Mouse (Mus musculus) limb, embryonic 10.5 days (tissue): ENCODE measurements at regions not wholly inside any gene's neighbourhood (a gene's known extent, or its start where the extent isn't known, plus 50 kb on each side); places are given as distances from the start of the nearest gene placed in this dataset.

ENCODE experiments used
- DNase-seq: peaks from one replicate; pipeline ENCODE4 v3.0.0-alpha.2; 2017; ENCODE audit warnings: low spot score
- H3K27ac ChIP-seq: fragments of 300-500 bp; sonication (generic); 2 replicates; pipeline ENCODE4 v1.5.1; 2016; ENCODE audit warnings: mild to moderate bottlenecking
- H3K27me3 ChIP-seq: fragments of 300-500 bp; sonication (generic); 2 replicates; pipeline ENCODE4 v1.6.1; 2016; ENCODE audit warnings: low read depth, mild to moderate bottlenecking; ENCODE audit not compliant: poor library complexity, severe bottlenecking
- H3K36me3 ChIP-seq: fragments of 300-500 bp; sonication (generic); 2 replicates; pipeline ENCODE4 v1.6.1; 2016; ENCODE audit warnings: mild to moderate bottlenecking, moderate library complexity
- H3K4me1 ChIP-seq: fragments of 300-500 bp; sonication (generic); 2 replicates; pipeline ENCODE4 v1.6.1; 2016
- H3K4me3 ChIP-seq: fragments of 300-500 bp; sonication (generic); 2 replicates; pipeline ENCODE4 v1.5.1; 2016; ENCODE audit warnings: mild to moderate bottlenecking, moderate library complexity
- H3K9me3 ChIP-seq: fragments of 300-500 bp; sonication (generic); replicated peaks from 2 replicates; pipeline ENCODE4 v1.6.1; 2016; ENCODE audit warnings: mild to moderate bottlenecking
- WGBS: fragments of 180-500 bp; shearing (Covaris S2); methylation state at CpG from one replicate; pipeline ENCODE4 v1.1.7; 2016; 5-methylcytosine and 5-hydroxymethylcytosine counted together

GRCm38 (mm10) chr1:35715931-35716330 lies 352.3 kb upstream of the Hs6st1 start:
- DNase-seq, result no peak
- Histone ChIP-seq H3K27ac (no peak overlapping the region), H3K4me1 (no peaks in the 10 kb centered on the region), H3K36me3 (no peaks in the 10 kb centered on the region), H3K4me3 (no peak overlapping the region), H3K9me3 (no peaks in the 10 kb centered on the region), H3K27me3 (no peaks in the 10 kb centered on the region)
- WGBS, result 61% methylated on average over 6 of the region's 6 CpGs

- DNase-seq, result peak; percentile 6
- WGBS, result 91% methylated on average over 2 of the region's 2 CpGs
- Histone ChIP-seq H3K4me1 (no peaks in the 10 kb centered on the region), H3K27ac (no peak overlapping the region), H3K27me3 (no peaks in the 10 kb centered on the region), H3K36me3 (no peaks in the 10 kb centered on the region), H3K4me3 (no peak overlapping the region), H3K9me3 (no peaks in the 10 kb centered on the region)
Observed at GRCm38 (mm10) chr1:35717166-35717565, 351.0 kb upstream of the Hs6st1 start.

GRCm38 (mm10) chr1:35717659-35718058 lies 350.5 kb upstream of the Hs6st1 start:
- Histone ChIP-seq H3K27ac (no peak overlapping the region), H3K4me1 (no peaks in the 10 kb centered on the region), H3K27me3 (no peaks in the 10 kb centered on the region), H3K4me3 (no peak overlapping the region), H3K9me3 (no peaks in the 10 kb centered on the region), H3K36me3 (no peaks in the 10 kb centered on the region)
- whole genome bisulfite sequencing, result 88% methylated on average over 2 of the region's 2 CpGs
- DNase-seq, result no peak

GRCm38 (mm10) chr1:35720063-35720462 lies 348.1 kb upstream of the Hs6st1 start:
- H3K4me1 ChIP-seq, result no peaks in the 10 kb centered on the region
- H3K9me3 ChIP-seq, result no peaks in the 10 kb centered on the region
- H3K27ac ChIP-seq, result no peak overlapping the region
- H3K36me3 ChIP-seq, result no peaks in the 10 kb centered on the region
- H3K27me3 ChIP-seq, result no peaks in the 10 kb centered on the region
- 93% methylated on average over 3 of the region's 3 CpGs for WGBS
- no peak overlapping the region for H3K4me3 ChIP-seq
- DNase-seq, result peak; percentile 7

- no peaks in the 10 kb centered on the region for H3K36me3 ChIP-seq
- peak; percentile 12 for DNase-seq
- H3K27me3 ChIP-seq, result no peaks in the 10 kb centered on the region
- no peak overlapping the region for H3K27ac ChIP-seq
- no peaks in the 10 kb centered on the region for H3K9me3 ChIP-seq
- no peaks in the 10 kb centered on the region for H3K4me1 ChIP-seq
- no peak overlapping the region for H3K4me3 ChIP-seq
- 80% methylated on average over 3 of the region's 3 CpGs for WGBS
Observed at GRCm38 (mm10) chr1:35724366-35724900, 343.8 kb upstream of the Hs6st1 start.

GRCm38 (mm10) chr1:35726596-35726995 lies 341.6 kb upstream of the Hs6st1 start:
- H3K4me1 ChIP-seq, result no peaks in the 10 kb centered on the region
- DNase-seq, result peak; percentile 77
- H3K27ac ChIP-seq, result no peak overlapping the region
- H3K9me3 ChIP-seq, result no peaks in the 10 kb centered on the region
- WGBS, result 28% methylated on average over 1 of the region's 1 CpGs
- no peaks in the 10 kb centered on the region for H3K36me3 ChIP-seq
- no peaks in the 10 kb centered on the region for H3K27me3 ChIP-seq
- H3K4me3 ChIP-seq, result no peak overlapping the region

GRCm38 (mm10) chr1:35727310-35727990 lies 340.8 kb upstream of the Hs6st1 start:
- H3K27ac ChIP-seq, result no peak overlapping the region
- 92% methylated on average over 8 of the region's 8 CpGs for WGBS
- DNase-seq, result peak; percentile 15
- no peaks in the 10 kb centered on the region for H3K27me3 ChIP-seq
- H3K36me3 ChIP-seq, result no peaks in the 10 kb centered on the region
- H3K4me3 ChIP-seq, result no peak overlapping the region
- no peaks in the 10 kb centered on the region for H3K9me3 ChIP-seq
- no peaks in the 10 kb centered on the region for H3K4me1 ChIP-seq

- peak; percentile 19 for DNase-seq
- no peaks in the 10 kb centered on the region for H3K36me3 ChIP-seq
- 89% methylated on average over 5 of the region's 5 CpGs for WGBS
- no peaks in the 10 kb centered on the region for H3K27me3 ChIP-seq
- no peak overlapping the region for H3K4me3 ChIP-seq
- H3K4me1 ChIP-seq, result no peaks in the 10 kb centered on the region
- H3K27ac ChIP-seq, result no peak overlapping the region
- H3K9me3 ChIP-seq, result no peaks in the 10 kb centered on the region
Observed at GRCm38 (mm10) chr1:35729785-35730295, 338.4 kb upstream of the Hs6st1 start.

GRCm38 (mm10) chr1:35730309-35730708 lies 337.9 kb upstream of the Hs6st1 start:
- 71% methylated on average over 4 of the region's 4 CpGs for WGBS
- no peaks in the 10 kb centered on the region for H3K4me1 ChIP-seq
- no peaks in the 10 kb centered on the region for H3K36me3 ChIP-seq
- H3K27me3 ChIP-seq, result no peaks in the 10 kb centered on the region
- peak; percentile 21 for DNase-seq
- H3K27ac ChIP-seq, result no peak overlapping the region
- no peaks in the 10 kb centered on the region for H3K9me3 ChIP-seq
- no peak overlapping the region for H3K4me3 ChIP-seq

- Histone ChIP-seq H3K27ac (no peak overlapping the region), H3K4me1 (no peaks in the 10 kb centered on the region), H3K4me3 (no peak overlapping the region), H3K27me3 (no peaks in the 10 kb centered on the region), H3K36me3 (no peaks in the 10 kb centered on the region), H3K9me3 (no peaks in the 10 kb centered on the region)
- DNase-seq, result no peak
Observed at GRCm38 (mm10) chr1:35736247-35736646, 332.0 kb upstream of the Hs6st1 start.

GRCm38 (mm10) chr1:35749603-35750002 lies 318.6 kb upstream of the Hs6st1 start:
- no peak for DNase-seq
- no peaks in the 10 kb centered on the region for H3K36me3 ChIP-seq
- H3K27ac ChIP-seq, result no peak overlapping the region
- H3K27me3 ChIP-seq, result no peaks in the 10 kb centered on the region
- no peak overlapping the region for H3K4me3 ChIP-seq
- no peaks in the 10 kb centered on the region for H3K9me3 ChIP-seq
- WGBS, result 98% methylated on average over 7 of the region's 7 CpGs
- H3K4me1 ChIP-seq, result no peaks in the 10 kb centered on the region

GRCm38 (mm10) chr1:35750092-35750521 lies 318.1 kb upstream of the Hs6st1 start:
- H3K4me3 ChIP-seq, result no peak overlapping the region
- no peak overlapping the region for H3K27ac ChIP-seq
- H3K36me3 ChIP-seq, result no peaks in the 10 kb centered on the region
- H3K27me3 ChIP-seq, result no peaks in the 10 kb centered on the region
- DNase-seq, result no peak
- no peaks in the 10 kb centered on the region for H3K4me1 ChIP-seq
- no peaks in the 10 kb centered on the region for H3K9me3 ChIP-seq
- WGBS, result 51% methylated on average over 4 of the region's 4 CpGs

GRCm38 (mm10) chr1:35752636-35753035 lies 315.6 kb upstream of the Hs6st1 start:
- Histone ChIP-seq H3K27me3 (no peaks in the 10 kb centered on the region), H3K9me3 (no peaks in the 10 kb centered on the region), H3K27ac (no peak overlapping the region), H3K4me3 (no peak overlapping the region), H3K4me1 (no peaks in the 10 kb centered on the region), H3K36me3 (no peaks in the 10 kb centered on the region)
- 91% methylated on average over 9 of the region's 9 CpGs for WGBS
- DNase-seq, result no peak
